8 mouse cellular contexts compared by ENCODE assay signal in genomic region chr1:89455421-89456091, GRCm38 (mm10). TPM values are rescaled to one million over a fixed set of nuclear protein-coding genes. Genes with fewer than 3 reads are reported as not detected.
DNase-seq lines count a peak whose midpoint lies in the region; ATAC-seq and TF ChIP-seq lines count a peak whose summit lies in the region.

No protein-coding gene starts in this region.

- peak overlapping the region; percentile 24; the same call in 1 of the 2 replicates for H3K27ac ChIP-seq in forebrain, embryonic 14.5 days (ENCODE audit: low read depth, low read length)
- peak overlapping the region; percentile 97 for H3K27ac ChIP-seq in hindbrain, embryonic 10.5 days
- H3K27ac ChIP-seq in midbrain, embryonic 10.5 days (replicated peaks) = peak overlapping the region; percentile 98
- peak overlapping the region; percentile 91 for H3K27ac ChIP-seq in stomach, postnatal 0 days (replicated peaks)

- H3K4me3 ChIP-seq in forebrain, embryonic 14.5 days (ENCODE audit: low read depth, low read length) = peak overlapping the region; percentile 78
- H3K4me3 ChIP-seq in hindbrain, embryonic 10.5 days = peak overlapping the region; percentile 89
- peak overlapping the region; percentile 73 for H3K4me3 ChIP-seq in midbrain, embryonic 10.5 days
- peak overlapping the region; percentile 84 for H3K4me3 ChIP-seq in stomach, postnatal 0 days (ENCODE audit: low read depth, low read length)

- H3K9me3 ChIP-seq in forebrain, embryonic 14.5 days (replicated peaks; ENCODE audit: control insufficient read depth, low read length) = peaks cover 3% of the 10 kb centered on the region; the same call in 1 of the 2 replicates
- peaks cover 13% of the 10 kb centered on the region; the same call in 1 of the 2 replicates for H3K9me3 ChIP-seq in hindbrain, embryonic 10.5 days
- peaks cover 12% of the 10 kb centered on the region; the same call in 1 of the 2 replicates for H3K9me3 ChIP-seq in midbrain, embryonic 10.5 days (replicated peaks)
- H3K9me3 ChIP-seq in stomach, postnatal 0 days (ENCODE audit: control insufficient read depth, low read length) = no peaks in the 10 kb centered on the region

- intact Hi-C loops in left cerebral cortex, postnatal 36 days (cut with DNase I) = loop anchor here (5.0 to 10.0 kb wide), 3 partner anchors 67 to 151 kb away; no protein-coding TSS in a partner anchor

- H3K9ac ChIP-seq in forebrain, embryonic 14.5 days (ENCODE audit: low read length) = peak overlapping the region; percentile 84
- H3K9ac ChIP-seq in stomach, postnatal 0 days (ENCODE audit: low read length) = peak overlapping the region; percentile 84

- DNase-seq in kidney, adult 18-20 months = peak; percentile 65
- DNase-seq in kidney, adult 11 months = no peak
- peak; percentile 67 for DNase-seq in brain, adult 2 months (ENCODE audit: low read depth, low spot score)
- peak; percentile 58 for DNase-seq in forebrain, embryonic 14.5 days (ENCODE audit: low spot score)
- peak; percentile 55 for DNase-seq in hindbrain, embryonic 10.5 days (ENCODE audit: low spot score)
- DNase-seq in left cerebral cortex, postnatal 36 days (ENCODE audit: low spot score in 2 of 2) = peak; percentile 50 to 56
- peak; percentile 61 for DNase-seq in midbrain, embryonic 10.5 days (ENCODE audit: low spot score)
- peak; percentile 57 for DNase-seq in stomach, postnatal 0 days (ENCODE audit: low spot score)

- TF ChIP-seq EP300 in stomach, postnatal 0 days (optimal IDR thresholded peaks at IDR 0.05) = no peak

- H3K27me3 ChIP-seq in forebrain, embryonic 14.5 days (replicated peaks; ENCODE audit: control insufficient read depth, insufficient read depth, low read length) = 0 out of 2 replicates have a peak, but pooled peaks cover 3% of the 10 kb centered on the region
- H3K27me3 ChIP-seq in hindbrain, embryonic 10.5 days (ENCODE audit: insufficient read depth, poor library complexity, severe bottlenecking) = peaks cover 11% of the 10 kb centered on the region; the same call in 1 of the 2 replicates
- H3K27me3 ChIP-seq in midbrain, embryonic 10.5 days (ENCODE audit: low read depth, poor library complexity, severe bottlenecking) = 0 out of 2 replicates have a peak, but pooled peaks cover 14% of the 10 kb centered on the region
- H3K27me3 ChIP-seq in stomach, postnatal 0 days (ENCODE audit: control insufficient read depth, insufficient read depth, low read length) = no peaks in the 10 kb centered on the region

- under 1% methylated on average over 51 of the region's 51 CpGs for WGBS in forebrain, embryonic 14.5 days
- under 1% methylated on average over 51 of the region's 51 CpGs for WGBS in hindbrain, embryonic 10.5 days
- under 1% methylated on average over 51 of the region's 51 CpGs for WGBS in midbrain, embryonic 10.5 days
- under 1% methylated on average over 46 of the region's 51 CpGs for WGBS in stomach, postnatal 0 days

- TF ChIP-seq CTCF in stomach, postnatal 0 days (IDR thresholded peaks at IDR 0.05; ENCODE audit: low read depth) = no peak

- H3K4me2 ChIP-seq in forebrain, embryonic 14.5 days (ENCODE audit: low read length) = peak overlapping the region; percentile 97
- H3K4me2 ChIP-seq in stomach, postnatal 0 days (replicated peaks; ENCODE audit: low read depth) = peak overlapping the region; percentile 94

- H3K36me3 ChIP-seq in forebrain, embryonic 14.5 days (ENCODE audit: control insufficient read depth, insufficient read depth, low read length) = no peaks in the 10 kb centered on the region
- peaks cover 11% of the 10 kb centered on the region for H3K36me3 ChIP-seq in hindbrain, embryonic 10.5 days
- H3K36me3 ChIP-seq in midbrain, embryonic 10.5 days = peaks cover 18% of the 10 kb centered on the region
- no peaks in the 10 kb centered on the region for H3K36me3 ChIP-seq in stomach, postnatal 0 days (ENCODE audit: control insufficient read depth, insufficient read depth, low read length)

- H3K4me1 ChIP-seq in forebrain, embryonic 14.5 days (ENCODE audit: control insufficient read depth, insufficient read depth, low read length) = peaks cover 10% of the 10 kb centered on the region
- H3K4me1 ChIP-seq in hindbrain, embryonic 10.5 days (replicated peaks) = peaks cover 46% of the 10 kb centered on the region
- peaks cover 51% of the 10 kb centered on the region for H3K4me1 ChIP-seq in midbrain, embryonic 10.5 days
- peaks cover 6% of the 10 kb centered on the region for H3K4me1 ChIP-seq in stomach, postnatal 0 days (replicated peaks; ENCODE audit: control insufficient read depth, insufficient read depth)

- 0 out of 2 replicates have a peak, but pooled peaks have one; percentile 4 for ATAC-seq in forebrain, embryonic 14.5 days
- ATAC-seq in stomach, postnatal 0 days (ENCODE audit: low FRiP score, low TSS enrichment) = no peak

RNA-seq across cellular contexts. Expression of gene Agap1, which starts 0.9 kb away (rescaled TPM):
- polyA plus RNA-seq in forebrain, embryonic 14.5 days (2014; fragmentation: Nextera tagmentation; extraction: Ambion mirVana) = 28.6 and 32.3 TPM in 2 replicates
- polyA plus RNA-seq in hindbrain, embryonic 10.5 days (2016; fragmentation: Nextera tagmentation; extraction: Ambion mirVana) = 18.6 and 27.2 TPM in 2 replicates
- 100 to 1,000 TPM; 244 to 260 TPM for total RNA-seq in left cerebral cortex, postnatal 36 days (2021)
- 16.6 and 23.2 TPM in 2 replicates for polyA plus RNA-seq in midbrain, embryonic 10.5 days (2016; fragmentation: Nextera tagmentation; extraction: Ambion mirVana)
- polyA plus RNA-seq in stomach, postnatal 0 days (2015; fragmentation: Nextera tagmentation; extraction: Ambion mirVana) = 4.2 TPM in 2 replicates

Comparison
In these comparisons a context has a peak if more than half of its experiments do, and no peak if none do; other contexts are left out.
1. H3K27ac ChIP-seq: peak in every context shown above with its lines; median percentile 98 in midbrain, embryonic 10.5 days; 97 in hindbrain, embryonic 10.5 days; 91 in stomach, postnatal 0 days; 24 in forebrain, embryonic 14.5 days.